Mouse (Mus musculus): ENCODE measurements around the gene Neurog2.

DNA sequence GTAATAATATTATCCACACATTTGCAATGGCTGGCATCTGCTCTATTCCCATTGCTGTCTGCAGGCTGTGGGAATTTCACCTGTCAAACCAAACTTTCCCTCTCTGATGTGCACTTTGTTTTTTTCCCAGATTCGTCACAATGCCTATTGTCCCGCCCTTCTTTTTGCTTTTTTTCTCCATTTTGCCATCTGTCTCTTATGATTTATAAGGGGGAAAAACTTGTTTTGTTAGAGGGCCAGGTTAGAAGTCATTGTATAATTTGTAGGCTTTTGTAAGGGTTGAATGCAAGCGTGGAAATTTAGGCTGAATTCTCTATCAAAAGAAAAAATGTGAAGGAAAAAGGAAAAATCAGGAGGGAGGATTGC is 2.0 kb downstream of the Neurog2 start:
- TF ChIP-seq POLR2A (IDR thresholded peaks at IDR 0.05; ENCODE audit: control insufficient read depth, extremely low read depth, insufficient read depth, low read length, poor library complexity) (no peak), CTCF (IDR thresholded peaks at IDR 0.05; ENCODE audit: borderline replicate concordance, control insufficient read depth, extremely low read depth, insufficient read depth, low read length, poor library complexity) (no peak)

Measured in thymus, adult 2 months (tissue).